In the genomic region with DNA sequence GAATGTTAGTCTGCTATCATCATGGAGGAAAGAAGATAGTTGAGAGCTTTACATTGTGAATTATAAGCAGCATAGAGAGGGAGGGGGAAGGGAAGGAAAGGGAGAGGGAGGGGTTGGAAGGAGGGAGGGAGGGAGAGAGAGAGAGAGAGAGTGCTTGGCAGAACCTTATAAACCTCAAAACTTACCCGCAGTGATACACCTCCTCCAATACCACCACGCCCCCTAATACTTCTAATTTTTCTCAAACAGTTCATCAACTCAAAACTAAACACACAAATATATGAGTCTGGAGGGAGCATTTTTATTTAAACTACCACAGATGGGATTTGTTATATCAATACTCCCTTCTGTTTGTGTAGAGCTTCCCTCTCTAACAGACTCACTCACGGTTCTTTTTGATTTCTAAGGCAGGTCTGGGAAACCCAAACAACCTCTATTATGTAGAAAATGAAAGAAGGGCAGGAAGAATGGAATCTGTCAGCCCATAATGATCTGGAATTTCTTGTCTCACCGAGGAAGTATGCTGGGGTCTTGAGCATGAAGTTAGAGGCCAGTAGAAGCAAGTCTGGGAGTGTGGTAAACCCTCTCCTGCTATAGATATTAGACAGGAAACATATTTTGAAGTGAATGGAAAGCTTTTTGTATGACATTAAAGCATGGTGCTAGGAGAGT, we compare ENCODE assay signal across 26 mouse cellular contexts.
A peak's percentile ranks its signal among the peaks of the same experiment; 100 is the strongest.
DNase-seq lines count a peak whose midpoint lies in the region; ATAC-seq lines count a peak whose summit lies in the region.
"Had no signal": no experiment of that assay in that cellular context is flagged by ENCODE, and none has a peak within 500 bp of the region (broad histone marks: within the 10 kb centered on the region; RNA-seq: fewer than 3 reads in every experiment).

No protein-coding gene starts in this region.

- no peak overlapping the region for H3K4me3 ChIP-seq in forebrain, embryonic 10.5 days
- H3K4me3 ChIP-seq in forebrain, embryonic 15.5 days, result no peak overlapping the region
- H3K4me3 ChIP-seq in lung, embryonic 15.5 days, result no peak overlapping the region
- no peak overlapping the region for H3K4me3 ChIP-seq in stomach, embryonic 16.5 days (replicated peaks; ENCODE audit: low read length)
- H3K4me3 ChIP-seq: embryonic facial prominence, embryonic 15.5 days; heart, adult 2 months; heart, embryonic 13.5 days; hindbrain, embryonic 12.5 days; neural tube, embryonic 15.5 days; stomach, embryonic 15.5 days had no signal

- no peak for ATAC-seq in forebrain, embryonic 15.5 days (replicated peaks)
- ATAC-seq in lung, embryonic 15.5 days (ENCODE audit: borderline replicate concordance, extremely low read depth, low FRiP score, low TSS enrichment), result peak; percentile 53; the same call in 1 of the 2 replicates
- ATAC-seq in stomach, embryonic 16.5 days (ENCODE audit: insufficient read depth, low FRiP score), result no peak; the same call in 1 of the 2 replicates

- no peaks in the 10 kb centered on the region for H3K9me3 ChIP-seq in forebrain, embryonic 10.5 days
- H3K9me3 ChIP-seq in forebrain, embryonic 15.5 days, result no peaks in the 10 kb centered on the region
- H3K9me3 ChIP-seq in lung, embryonic 15.5 days, result no peaks in the 10 kb centered on the region
- no peaks in the 10 kb centered on the region for H3K9me3 ChIP-seq in stomach, embryonic 16.5 days (replicated peaks; ENCODE audit: control insufficient read depth, low read length)
- H3K9me3 ChIP-seq: embryonic facial prominence, embryonic 15.5 days; heart, embryonic 13.5 days; hindbrain, embryonic 12.5 days; neural tube, embryonic 15.5 days; stomach, embryonic 15.5 days had no signal

- no peak overlapping the region for H3K9ac ChIP-seq in forebrain, embryonic 15.5 days (replicated peaks)
- no peak overlapping the region for H3K9ac ChIP-seq in lung, embryonic 15.5 days
- H3K9ac ChIP-seq in stomach, embryonic 16.5 days (ENCODE audit: low read length), result no peak overlapping the region
- H3K9ac ChIP-seq: embryonic facial prominence, embryonic 15.5 days; heart, embryonic 13.5 days; hindbrain, embryonic 12.5 days; neural tube, embryonic 15.5 days; stomach, embryonic 15.5 days had no signal

- no peak overlapping the region for H3K4me2 ChIP-seq in forebrain, embryonic 15.5 days (replicated peaks)
- no peak overlapping the region for H3K4me2 ChIP-seq in lung, embryonic 15.5 days
- H3K4me2 ChIP-seq in stomach, embryonic 16.5 days (ENCODE audit: low read depth, low read length), result no peak overlapping the region
- H3K4me2 ChIP-seq: embryonic facial prominence, embryonic 15.5 days; heart, embryonic 13.5 days; hindbrain, embryonic 12.5 days; midbrain, embryonic 11.5 days; neural tube, embryonic 15.5 days; stomach, embryonic 15.5 days had no signal

- peak overlapping the region; percentile 67 for H3K27ac ChIP-seq in forebrain, embryonic 10.5 days
- H3K27ac ChIP-seq in forebrain, embryonic 15.5 days (replicated peaks), result no peak overlapping the region
- H3K27ac ChIP-seq in lung, embryonic 15.5 days, result peak overlapping the region; percentile 38
- H3K27ac ChIP-seq in stomach, embryonic 16.5 days (ENCODE audit: low read length), result peak overlapping the region; percentile 38
- H3K27ac ChIP-seq: embryonic facial prominence, embryonic 15.5 days; heart, adult 2 months; heart, embryonic 13.5 days; hindbrain, embryonic 12.5 days; kidney, postnatal 0 days; neural tube, embryonic 15.5 days; stomach, embryonic 15.5 days had no signal

- H3K4me1 ChIP-seq in forebrain, embryonic 10.5 days, result peaks cover 55% of the 10 kb centered on the region
- peaks cover 31% of the 10 kb centered on the region for H3K4me1 ChIP-seq in forebrain, embryonic 15.5 days
- peaks cover 20% of the 10 kb centered on the region for H3K4me1 ChIP-seq in lung, embryonic 15.5 days
- 0 out of 2 replicates have a peak, but pooled peaks cover 9% of the 10 kb centered on the region for H3K4me1 ChIP-seq in stomach, embryonic 16.5 days (ENCODE audit: control insufficient read depth, insufficient read depth, low read length)

- WGBS in forebrain, embryonic 10.5 days, result 56% methylated on average over 4 of the region's 4 CpGs
- 13% methylated on average over 4 of the region's 4 CpGs for WGBS in forebrain, embryonic 15.5 days
- WGBS in lung, embryonic 15.5 days, result 25% methylated on average over 4 of the region's 4 CpGs
- 27% methylated on average over 4 of the region's 4 CpGs for WGBS in stomach, embryonic 16.5 days

- H3K36me3 ChIP-seq in forebrain, embryonic 10.5 days (replicated peaks), result no peaks in the 10 kb centered on the region
- no peaks in the 10 kb centered on the region for H3K36me3 ChIP-seq in forebrain, embryonic 15.5 days
- no peaks in the 10 kb centered on the region for H3K36me3 ChIP-seq in lung, embryonic 15.5 days
- H3K36me3 ChIP-seq in stomach, embryonic 16.5 days (ENCODE audit: control insufficient read depth, insufficient read depth, low read length), result no peaks in the 10 kb centered on the region
- H3K36me3 ChIP-seq: embryonic facial prominence, embryonic 15.5 days; hindbrain, embryonic 12.5 days; neural tube, embryonic 15.5 days; stomach, embryonic 15.5 days had no signal

- DNase-seq in forebrain, embryonic 10.5 days (ENCODE audit: extremely low spot score, low spot score), result no peak
- no peak for DNase-seq in lung, adult 18-20 months
- DNase-seq in NIH3T3 (ENCODE audit: low read depth) (peak; percentile 32), adipocyte (ENCODE audit: low spot score) (no peak)
- DNase-seq: adrenal gland, adult 8-10 months; cerebellum, adult 18-20 months; cerebellum, postnatal 14 days; gastrocnemius, postnatal 36 days; heart, adult 2 months; heart, postnatal 14 days; kidney, adult 18-20 months; layer of hippocampus, adult 9-11 months; right cerebral cortex, adult 18-20 months; right cerebral cortex, postnatal 4 days; thymus, adult 2 months; thymus, postnatal 4 days had no signal

- no peaks in the 10 kb centered on the region for H3K27me3 ChIP-seq in forebrain, embryonic 10.5 days (ENCODE audit: poor library complexity, severe bottlenecking)
- no peaks in the 10 kb centered on the region for H3K27me3 ChIP-seq in forebrain, embryonic 15.5 days
- H3K27me3 ChIP-seq in lung, embryonic 15.5 days, result no peaks in the 10 kb centered on the region
- no peaks in the 10 kb centered on the region for H3K27me3 ChIP-seq in stomach, embryonic 16.5 days (ENCODE audit: control insufficient read depth, insufficient read depth, low read length)
- H3K27me3 ChIP-seq: embryonic facial prominence, embryonic 15.5 days; heart, embryonic 13.5 days; hindbrain, embryonic 12.5 days; neural tube, embryonic 15.5 days; stomach, embryonic 15.5 days had no signal
